Mouse (Mus musculus): ENCODE results near the gene Rassf4. TPM values are rescaled to one million over a fixed set of nuclear protein-coding genes. Genes with fewer than 3 reads are reported as not detected.
A peak's percentile ranks its signal among the peaks of the same experiment; 100 is the strongest.
"Not testable (repeated sequence)": the region's sequence is repeated elsewhere in the genome, so short reads cannot be mapped to it uniquely, and the experiment has no call there.

The Rassf4 gene
- polyA plus RNA-seq, 1 experiment from 2014 or later: 30.3 TPM

- no peak overlapping the region for H3K9ac ChIP-seq
- DNase-seq (ENCODE audit: low spot score): no peak
- H3K4me1 ChIP-seq (replicated peaks; ENCODE audit: control insufficient read depth, insufficient read depth, low read length): peaks cover 9% of the 10 kb centered on the region; the same call in 1 of the 2 replicates
- ATAC-seq (ENCODE audit: low FRiP score): no peak
- H3K9me3 ChIP-seq (ENCODE audit: control insufficient read depth, low read length): no peaks in the 10 kb centered on the region
- H3K27me3 ChIP-seq (ENCODE audit: control insufficient read depth, insufficient read depth, low read length): no peaks in the 10 kb centered on the region
- H3K4me2 ChIP-seq (replicated peaks): no peak overlapping the region
- 93% methylated on average over 17 of the region's 17 CpGs for WGBS
- no peak overlapping the region for H3K4me3 ChIP-seq (replicated peaks; ENCODE audit: low read length)
- no peaks in the 10 kb centered on the region; the same call in 1 of the 2 replicates for H3K36me3 ChIP-seq (replicated peaks; ENCODE audit: control insufficient read depth, insufficient read depth)
- no peak overlapping the region for H3K27ac ChIP-seq
These were observed 39.7 kb downstream of the Rassf4 start for GRCm38 (mm10) chr6:116633741-116634695.

DNA sequence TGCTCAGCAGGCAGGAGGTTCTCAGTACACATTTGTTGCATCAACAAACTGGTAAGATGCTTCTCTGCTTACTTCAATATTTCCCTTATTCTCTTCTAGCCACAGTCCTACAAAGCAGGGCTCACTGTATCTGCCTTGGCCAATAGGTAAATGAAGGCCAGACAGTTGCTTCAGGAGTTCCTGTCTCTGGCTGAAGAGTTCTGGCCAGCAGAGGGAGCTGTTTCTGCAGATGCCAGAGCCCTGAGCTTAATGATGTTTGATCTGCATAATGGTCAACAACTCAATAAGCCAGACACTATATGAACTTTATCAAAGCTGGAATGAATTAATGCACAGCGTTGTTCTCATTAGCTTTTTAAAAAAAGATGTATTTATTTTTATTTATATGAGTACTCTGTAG is 41.6 kb downstream of the Rassf4 start:
- no peaks in the 10 kb centered on the region for H3K9me3 ChIP-seq (ENCODE audit: control insufficient read depth, low read length)
- ATAC-seq (ENCODE audit: low FRiP score): no peak
- 44% methylated on average over 1 of the region's 1 CpGs for WGBS
- H3K4me1 ChIP-seq (replicated peaks; ENCODE audit: control insufficient read depth, insufficient read depth, low read length): peaks cover 16% of the 10 kb centered on the region
- H3K4me2 ChIP-seq (replicated peaks): no peak overlapping the region
- no peaks in the 10 kb centered on the region; the same call in 1 of the 2 replicates for H3K36me3 ChIP-seq (replicated peaks; ENCODE audit: control insufficient read depth, insufficient read depth)
- no peak overlapping the region for H3K4me3 ChIP-seq (replicated peaks; ENCODE audit: low read length)
- no peak overlapping the region for H3K27ac ChIP-seq
- H3K27me3 ChIP-seq (ENCODE audit: control insufficient read depth, insufficient read depth, low read length): no peaks in the 10 kb centered on the region
- DNase-seq (ENCODE audit: low spot score): peak; percentile 75
- no peak overlapping the region for H3K9ac ChIP-seq

GRCm38 (mm10) chr6:116629766-116630165 is 44.0 kb downstream of the Rassf4 start:
- Histone ChIP-seq H3K9ac (peak overlapping the region; percentile 99; the same call in 1 of the 2 replicates), H3K9me3 (ENCODE audit: control insufficient read depth, low read length) (no peaks in the 10 kb centered on the region), H3K27me3 (ENCODE audit: control insufficient read depth, insufficient read depth, low read length) (no peaks in the 10 kb centered on the region), H3K4me2 (replicated peaks) (0 out of 2 replicates have a peak overlapping the region, but pooled peaks have one; percentile 78), H3K4me1 (replicated peaks; ENCODE audit: control insufficient read depth, insufficient read depth, low read length) (peaks cover 18% of the 10 kb centered on the region), H3K27ac (peak overlapping the region; percentile 94), H3K4me3 (replicated peaks; ENCODE audit: low read length) (no peak overlapping the region), H3K36me3 (replicated peaks; ENCODE audit: control insufficient read depth, insufficient read depth) (peaks cover 20% of the 10 kb centered on the region)
- 76% methylated on average over 10 of the region's 10 CpGs for WGBS
- DNase-seq (ENCODE audit: low spot score) (no peak), ATAC-seq (ENCODE audit: low FRiP score) (no peak)

DNA sequence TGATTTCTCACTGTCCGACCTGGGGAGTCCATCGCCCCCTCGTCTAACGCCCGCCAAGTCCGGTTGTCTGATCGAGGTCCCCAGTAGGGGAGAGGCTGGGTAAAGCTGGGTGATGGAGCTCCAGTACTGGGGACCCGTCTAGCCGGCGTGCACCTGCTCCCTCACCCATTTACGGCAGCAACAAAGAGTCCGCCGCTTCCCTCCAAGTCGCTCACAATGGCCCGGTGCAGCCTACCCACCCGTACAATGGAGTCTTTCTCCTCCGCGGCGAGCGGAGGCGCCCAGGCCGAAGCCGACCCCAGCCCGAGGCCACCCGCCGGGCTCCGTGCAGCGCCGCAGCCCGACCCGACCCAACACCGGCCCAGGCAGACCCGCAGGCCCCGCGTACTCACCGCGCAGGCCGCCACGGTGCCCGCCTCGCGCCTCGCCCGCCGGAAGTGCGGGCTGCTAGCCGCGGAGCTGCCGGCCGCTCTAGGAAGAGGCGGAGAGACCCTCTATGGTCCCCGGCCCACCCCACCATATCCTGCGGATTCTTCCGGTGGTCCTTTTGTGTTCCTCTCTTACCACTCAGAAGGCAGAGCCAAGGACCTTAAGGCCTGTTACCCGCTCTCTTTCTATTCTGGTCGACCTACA is 45.1 kb downstream of the Rassf4 start, which contains the start of gene Zfp422:
Gene Zfp422, minus strand, starts transcription at position 461 of the 633 bp plus-strand sequence.
- DNase-seq (ENCODE audit: low spot score) (peak; percentile 86), ATAC-seq (ENCODE audit: low FRiP score) (peak; percentile 97)
- peaks cover 18% of the 10 kb centered on the region for H3K4me1 ChIP-seq (replicated peaks; ENCODE audit: control insufficient read depth, insufficient read depth, low read length)
- H3K27ac ChIP-seq: peak within 1 kb of the TSS; percentile 94
- H3K27me3 ChIP-seq (ENCODE audit: control insufficient read depth, insufficient read depth, low read length): no peaks in the 10 kb centered on the region
- peak within 1 kb of the TSS; percentile 99 for H3K9ac ChIP-seq
- peak within 1 kb of the TSS; percentile 78 for H3K4me2 ChIP-seq (replicated peaks)
- peaks cover 31% of the 10 kb centered on the region for H3K36me3 ChIP-seq (replicated peaks; ENCODE audit: control insufficient read depth, insufficient read depth)
- WGBS: under 1% methylated on average over 56 of the region's 56 CpGs
- H3K4me3 ChIP-seq (replicated peaks; ENCODE audit: low read length): peak within 1 kb of the TSS; percentile 88
- no peaks in the 10 kb centered on the region for H3K9me3 ChIP-seq (ENCODE audit: control insufficient read depth, low read length)

DNA sequence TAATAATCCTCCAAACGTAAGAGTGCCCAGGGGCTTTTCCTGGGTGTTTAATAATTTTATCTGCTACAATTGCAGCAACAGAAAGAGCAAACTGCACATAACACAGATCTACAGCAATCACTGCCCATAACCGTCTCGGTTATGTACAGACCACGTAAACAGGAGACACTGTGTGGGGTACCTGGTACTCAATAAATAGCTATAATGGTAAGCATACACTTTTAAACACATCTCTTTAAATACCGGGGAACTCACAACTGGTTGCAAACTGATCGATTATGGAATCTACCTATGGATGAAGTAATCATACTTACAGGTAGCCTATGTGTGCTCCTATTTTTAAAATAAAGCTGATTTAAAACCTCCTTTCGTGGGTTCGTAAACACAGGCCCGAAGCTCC is 45.7 kb downstream of the Rassf4 start:
- H3K27me3 ChIP-seq (ENCODE audit: control insufficient read depth, insufficient read depth, low read length): no peaks in the 10 kb centered on the region
- ATAC-seq (ENCODE audit: low FRiP score): no peak
- H3K9ac ChIP-seq: peak overlapping the region; percentile 99
- H3K36me3 ChIP-seq (replicated peaks; ENCODE audit: control insufficient read depth, insufficient read depth): peaks cover 32% of the 10 kb centered on the region
- 12% methylated on average over 9 of the region's 9 CpGs for WGBS
- peak overlapping the region; percentile 94 for H3K27ac ChIP-seq
- no peaks in the 10 kb centered on the region for H3K9me3 ChIP-seq (ENCODE audit: control insufficient read depth, low read length)
- DNase-seq (ENCODE audit: low spot score): no peak
- peaks cover 18% of the 10 kb centered on the region for H3K4me1 ChIP-seq (replicated peaks; ENCODE audit: control insufficient read depth, insufficient read depth, low read length)
- peak overlapping the region; percentile 78 for H3K4me2 ChIP-seq (replicated peaks)
- peak overlapping the region; percentile 88 for H3K4me3 ChIP-seq (replicated peaks; ENCODE audit: low read length)

DNA sequence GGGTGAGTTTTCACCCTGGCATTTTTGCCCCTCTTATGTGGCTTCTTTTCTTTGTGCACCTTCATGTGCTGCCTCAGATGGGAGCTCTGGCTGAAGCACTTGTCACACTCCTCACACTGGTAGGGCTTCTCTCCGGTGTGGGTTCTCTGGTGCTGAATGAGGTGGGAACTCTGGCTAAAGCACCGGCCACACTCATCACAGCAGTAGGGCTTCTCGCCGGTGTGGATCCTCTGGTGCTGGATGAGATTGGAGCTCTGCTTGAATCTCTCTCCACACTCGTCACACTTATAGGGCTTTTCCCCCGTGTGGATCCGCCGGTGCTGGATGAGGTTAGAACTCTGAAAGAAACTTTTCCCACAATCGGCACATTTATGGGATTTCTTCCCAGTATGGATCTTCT is 47.3 kb downstream of the Rassf4 start:
- not testable (repeated sequence) for H3K27ac ChIP-seq; DNase-seq (ENCODE audit: low spot score); H3K9me3 ChIP-seq (ENCODE audit: control insufficient read depth, low read length); H3K4me2 ChIP-seq (replicated peaks); H3K4me3 ChIP-seq (replicated peaks; ENCODE audit: low read length); H3K27me3 ChIP-seq (ENCODE audit: control insufficient read depth, insufficient read depth, low read length); H3K9ac ChIP-seq; ATAC-seq (ENCODE audit: low FRiP score)
- Histone ChIP-seq H3K36me3 (replicated peaks; ENCODE audit: control insufficient read depth, insufficient read depth) (peaks cover 32% of the 10 kb centered on the region), H3K4me1 (replicated peaks; ENCODE audit: control insufficient read depth, insufficient read depth, low read length) (peaks cover 18% of the 10 kb centered on the region)
- WGBS: 98% methylated on average over 8 of the region's 9 CpGs

GRCm38 (mm10) chr6:116621318-116622023 is 52.3 kb downstream of the Rassf4 start:
- Histone ChIP-seq H3K4me1 (replicated peaks; ENCODE audit: control insufficient read depth, insufficient read depth, low read length) (no peaks in the 10 kb centered on the region; the same call in 1 of the 2 replicates), H3K27ac (no peak overlapping the region), H3K27me3 (ENCODE audit: control insufficient read depth, insufficient read depth, low read length) (no peaks in the 10 kb centered on the region), H3K4me2 (replicated peaks) (no peak overlapping the region), H3K4me3 (replicated peaks; ENCODE audit: low read length) (no peak overlapping the region), H3K9me3 (ENCODE audit: control insufficient read depth, low read length) (no peaks in the 10 kb centered on the region), H3K36me3 (replicated peaks; ENCODE audit: control insufficient read depth, insufficient read depth) (peaks cover 28% of the 10 kb centered on the region), H3K9ac (no peak overlapping the region)
- DNase-seq (ENCODE audit: low spot score): no peak
- ATAC-seq (ENCODE audit: low FRiP score): no peak
- WGBS: 73% methylated on average over 8 of the region's 8 CpGs

- H3K27me3 ChIP-seq (ENCODE audit: control insufficient read depth, insufficient read depth, low read length): no peaks in the 10 kb centered on the region
- H3K4me2 ChIP-seq (replicated peaks): no peak overlapping the region
- H3K4me1 ChIP-seq (replicated peaks; ENCODE audit: control insufficient read depth, insufficient read depth, low read length): no peaks in the 10 kb centered on the region
- DNase-seq (ENCODE audit: low spot score): no peak
- no peaks in the 10 kb centered on the region for H3K9me3 ChIP-seq (ENCODE audit: control insufficient read depth, low read length)
- H3K27ac ChIP-seq: no peak overlapping the region
- H3K36me3 ChIP-seq (replicated peaks; ENCODE audit: control insufficient read depth, insufficient read depth): no peaks in the 10 kb centered on the region
- no peak overlapping the region for H3K9ac ChIP-seq
- ATAC-seq (ENCODE audit: low FRiP score): no peak
- H3K4me3 ChIP-seq (replicated peaks; ENCODE audit: low read length): no peak overlapping the region
These were observed 55.7 kb downstream of the Rassf4 start for GRCm38 (mm10) chr6:116618073-116618472.

GRCm38 (mm10) chr6:116615719-116616118 is 58.0 kb downstream of the Rassf4 start:
- 84% methylated on average over 2 of the region's 2 CpGs for WGBS
- H3K27me3 ChIP-seq (ENCODE audit: control insufficient read depth, insufficient read depth, low read length): no peaks in the 10 kb centered on the region
- no peak for DNase-seq (ENCODE audit: low spot score)

More at GRCm38 (mm10) chr6:116615719-116616118, 58.0 kb downstream of the Rassf4 start:
- ATAC-seq (ENCODE audit: low FRiP score): no peak
- H3K4me2 ChIP-seq (replicated peaks): no peak overlapping the region
- no peaks in the 10 kb centered on the region for H3K4me1 ChIP-seq (replicated peaks; ENCODE audit: control insufficient read depth, insufficient read depth, low read length)
- H3K36me3 ChIP-seq (replicated peaks; ENCODE audit: control insufficient read depth, insufficient read depth): no peaks in the 10 kb centered on the region
- no peak overlapping the region for H3K4me3 ChIP-seq (replicated peaks; ENCODE audit: low read length)
- H3K9ac ChIP-seq: no peak overlapping the region
- H3K27ac ChIP-seq: no peak overlapping the region
- no peaks in the 10 kb centered on the region for H3K9me3 ChIP-seq (ENCODE audit: control insufficient read depth, low read length)

Measured in hindbrain, embryonic 14.5 days (tissue).